Mouse (Mus musculus): ENCODE results near the gene Trp73.

Gene Trp73

DNA sequence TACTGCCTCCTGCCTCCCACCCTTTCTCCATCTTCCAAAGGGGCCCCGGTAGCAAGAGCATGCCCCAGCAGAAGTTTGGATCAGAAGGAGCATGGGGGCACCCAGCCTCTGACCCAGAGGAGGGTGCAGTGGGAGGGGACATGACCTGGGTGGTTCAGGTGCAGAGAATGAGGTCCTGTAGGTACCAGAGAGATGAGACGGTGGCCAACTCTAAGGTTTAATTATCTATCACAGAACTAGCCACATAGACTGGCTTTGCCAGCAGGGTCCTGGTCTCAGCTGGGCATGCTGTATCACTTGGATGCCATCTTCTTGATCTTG lies 113.6 kb downstream of the Trp73 start:
- DNase-seq = no peak

DNA sequence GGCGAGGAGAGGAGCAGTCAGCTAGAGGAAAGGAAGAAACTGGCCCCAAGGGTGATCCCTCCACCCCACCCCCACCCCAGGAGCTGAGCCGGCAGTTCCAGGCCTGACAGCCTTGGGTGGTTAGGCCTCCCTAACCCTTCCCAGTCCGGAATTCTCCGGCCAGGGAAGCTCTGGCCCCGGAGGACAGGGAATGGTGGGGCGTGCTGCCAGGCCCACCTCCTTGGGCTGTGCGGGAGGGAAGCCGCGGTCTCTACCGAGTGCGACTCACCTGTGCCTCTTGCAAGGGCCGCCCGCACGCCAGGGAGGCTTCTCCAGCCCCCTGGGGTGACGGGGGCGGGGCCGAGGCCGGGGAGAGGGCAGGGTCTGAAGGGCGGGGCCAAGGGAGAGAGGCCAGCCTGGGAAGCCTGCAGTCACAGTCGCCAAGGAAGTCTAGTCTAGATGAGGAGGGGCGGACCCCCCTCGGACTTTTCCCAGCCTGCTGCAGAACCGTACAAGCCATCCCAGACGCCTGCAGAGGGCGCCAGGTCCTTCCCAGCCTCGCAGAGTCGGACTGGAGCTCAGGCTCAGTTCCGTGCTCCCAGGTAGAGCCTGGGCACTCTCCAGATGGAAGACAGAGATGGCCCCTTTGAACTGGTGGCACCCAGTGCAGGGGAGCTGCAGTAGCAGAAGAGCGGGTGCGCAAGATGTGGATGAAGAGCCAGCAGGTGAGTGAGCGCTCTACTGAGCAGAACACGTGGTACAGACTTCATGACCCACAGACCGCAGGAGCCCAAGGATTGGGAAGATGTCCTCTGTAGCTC lies 114.2 kb downstream of the Trp73 start, which contains the start of gene Smim1:
Gene Smim1 (minus strand): TSS at position 590 of the 800 bp plus-strand sequence.
- peak; percentile 97 for DNase-seq

- DNase-seq = peak; percentile 51
Observed at GRCm38 (mm10) chr4:154024729-154025521, 115.1 kb downstream of the Trp73 start.

- peak; percentile 68 for DNase-seq
Observed at GRCm38 (mm10) chr4:154023754-154024601, 116.0 kb downstream of the Trp73 start.

GRCm38 (mm10) chr4:154022844-154023243 lies 117.2 kb downstream of the Trp73 start:
- DNase-seq = no peak

GRCm38 (mm10) chr4:154022407-154022806 lies 117.6 kb downstream of the Trp73 start:
- peak; percentile 95 for DNase-seq

GRCm38 (mm10) chr4:154021432-154021831 lies 118.6 kb downstream of the Trp73 start:
- DNase-seq = peak; percentile 70

- DNase-seq = peak; percentile 86
Observed at GRCm38 (mm10) chr4:154019571-154019970, 120.4 kb downstream of the Trp73 start.

DNA sequence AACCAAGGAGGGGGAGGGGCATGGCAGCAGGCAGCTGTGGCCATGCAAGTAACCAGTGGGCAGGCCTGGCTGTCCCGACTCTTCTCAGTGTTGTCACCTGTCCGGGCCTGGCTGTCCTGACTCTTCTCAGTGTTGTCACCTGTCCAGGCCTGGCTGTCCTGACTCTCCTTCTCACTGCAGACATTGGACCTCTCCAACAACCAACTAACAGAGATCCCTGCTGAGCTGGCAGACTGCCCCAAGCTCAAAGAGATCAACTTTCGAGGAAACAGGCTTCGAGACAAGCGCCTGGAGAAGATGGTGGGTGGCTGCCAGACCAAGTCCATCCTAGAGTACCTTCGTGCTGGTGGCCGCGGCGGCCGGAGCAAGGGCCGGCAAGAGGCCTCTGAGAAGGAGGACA lies 124.5 kb downstream of the Trp73 start:
- peak; percentile 43 for DNase-seq

DNA sequence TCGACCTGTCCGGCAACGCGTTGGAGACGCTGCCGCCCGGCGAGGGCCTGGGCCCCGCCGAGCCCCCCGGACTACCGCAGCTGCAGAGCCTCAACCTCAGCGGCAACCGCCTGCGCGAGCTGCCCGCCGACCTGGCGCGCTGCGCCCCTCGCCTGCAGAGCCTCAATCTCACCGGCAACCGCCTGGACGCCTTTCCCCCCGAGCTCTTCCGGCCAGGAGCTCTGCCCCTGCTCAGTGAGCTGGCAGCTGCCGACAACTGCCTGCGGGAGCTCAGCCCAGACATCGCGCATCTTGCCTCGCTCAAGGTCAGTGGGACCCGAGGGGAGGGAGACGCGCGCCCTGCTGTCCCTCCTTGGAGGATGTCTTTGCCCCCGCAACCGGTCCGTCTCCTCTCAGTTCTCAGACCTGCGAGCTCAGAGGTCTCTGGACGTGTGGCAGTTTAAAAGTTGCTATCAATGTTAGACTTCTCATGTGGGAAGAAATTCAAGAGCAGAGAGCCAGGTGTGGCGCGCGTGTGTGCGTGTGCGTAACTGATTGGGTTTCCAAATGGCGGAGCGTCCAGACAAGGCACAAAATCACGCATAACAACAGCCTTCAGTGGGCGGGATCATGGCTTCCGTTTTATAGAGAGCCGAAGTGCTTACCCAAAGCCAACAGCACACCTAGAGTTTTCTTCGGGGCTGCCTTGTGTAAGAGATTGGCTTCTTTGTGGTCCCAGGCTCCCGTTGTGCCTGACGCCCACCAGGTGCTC lies 127.7 kb downstream of the Trp73 start:
- no peak for DNase-seq

DNA sequence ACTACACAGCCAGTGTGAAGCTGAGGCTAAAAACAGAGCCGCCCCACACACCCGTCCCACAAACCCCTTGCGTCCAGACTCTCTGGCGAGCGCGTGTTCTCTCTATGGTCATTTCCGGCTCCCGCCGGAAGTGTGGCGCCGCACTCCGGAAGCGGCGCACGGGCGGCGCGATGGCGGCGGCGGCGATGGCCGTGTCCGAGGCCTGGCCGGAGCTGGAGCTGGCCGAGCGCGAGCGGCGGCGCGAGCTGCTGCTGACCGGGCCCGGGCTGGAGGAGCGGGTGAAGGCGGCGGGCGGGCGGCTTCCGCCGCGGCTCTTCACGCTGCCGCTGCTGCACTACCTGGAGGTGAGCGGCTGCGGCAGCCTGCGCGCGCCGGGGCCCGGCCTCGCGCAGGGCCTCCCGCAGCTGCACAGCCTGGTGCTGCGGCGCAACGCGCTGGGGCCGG lies 128.3 kb downstream of the Trp73 start, which contains the start of gene Lrrc47:
Gene Lrrc47 (plus strand): TSS at position 86 of the 444 bp plus-strand sequence.
- peak; percentile 77 for DNase-seq

- DNase-seq = no peak
Observed at GRCm38 (mm10) chr4:154010907-154011645, 128.9 kb downstream of the Trp73 start.

GRCm38 (mm10) chr4:154007759-154008158 lies 132.2 kb downstream of the Trp73 start:
- DNase-seq = no peak

DNA sequence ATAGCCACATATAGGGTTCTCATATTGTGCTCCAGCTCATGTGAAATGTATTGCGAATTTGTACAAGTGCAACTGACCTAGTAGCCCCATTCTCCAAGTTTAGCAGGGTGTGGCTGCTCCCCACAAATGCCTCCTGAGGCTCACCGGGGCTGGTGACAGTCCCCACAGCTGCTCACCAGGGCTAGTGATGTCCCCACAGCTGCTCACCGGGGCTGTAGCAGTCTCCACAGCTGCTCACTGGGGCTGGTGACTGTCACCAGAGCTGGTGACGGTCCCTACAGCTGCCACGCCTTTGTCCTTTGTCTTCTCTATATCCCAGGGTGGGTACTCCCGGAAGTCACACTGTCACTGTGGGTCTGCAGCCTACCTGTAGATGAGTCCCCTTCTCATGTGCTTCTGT lies 133.7 kb downstream of the Trp73 start:
- no peak for DNase-seq

All from kidney, adult 11 months (tissue).